Mouse (Mus musculus) liver, embryonic 11.5 days (tissue): ENCODE measurements around the gene Rab37. TPM values are rescaled to one million over a fixed set of nuclear protein-coding genes. Genes with fewer than 3 reads are reported as not detected.
A peak's percentile ranks its signal among the peaks of the same experiment; 100 is the strongest.

ENCODE experiments used
- ATAC-seq: fragments of 200-750 bp; cut with Nextera tagmentation; replicated peaks from 2 replicates; pipeline ENCODE4 v1.8.0; 2017; ENCODE audit warnings: moderate number of reproducible peaks, mild to moderate bottlenecking, moderate TSS enrichment, moderate library complexity; ENCODE audit not compliant: low FRiP score
- DNase-seq: peaks from one replicate; pipeline ENCODE4 v3.0.0-alpha.2; 2017; ENCODE audit warnings: low spot score
- H3K27ac ChIP-seq: fragments of 300-500 bp; sonication (generic); 2 replicates; pipeline ENCODE4 v1.5.1; 2014; ENCODE audit warnings: mild to moderate bottlenecking, low read depth, low read length, control low read depth
- H3K27me3 ChIP-seq: fragments of 300-500 bp; sonication (generic); replicated peaks from 2 replicates; pipeline ENCODE4 v1.6.1; 2014; ENCODE audit warnings: low read length, mixed read lengths; ENCODE audit not compliant: control insufficient read depth, insufficient read depth
- H3K36me3 ChIP-seq: fragments of 300-500 bp; sonication (generic); 2 replicates; pipeline ENCODE4 v1.6.1; 2014; ENCODE audit warnings: mild to moderate bottlenecking, low read length, moderate library complexity, mixed read lengths; ENCODE audit not compliant: control insufficient read depth, insufficient read depth
- H3K4me1 ChIP-seq: fragments of 300-500 bp; sonication (generic); replicated peaks from 2 replicates; pipeline ENCODE4 v1.6.1; 2014; ENCODE audit warnings: low read length, mixed read lengths; ENCODE audit not compliant: control insufficient read depth, insufficient read depth
- H3K4me2 ChIP-seq: fragments of 300-500 bp; sonication (generic); 2 replicates; pipeline ENCODE4 v1.6.1; 2014; ENCODE audit warnings: mild to moderate bottlenecking, control low read depth, moderate library complexity
- H3K4me3 ChIP-seq: fragments of 300-500 bp; sonication (generic); 2 replicates; pipeline ENCODE4 v1.5.1; 2014; ENCODE audit warnings: low read depth, low read length, control low read depth
- H3K9ac ChIP-seq: fragments of 300-500 bp; sonication (generic); 2 replicates; pipeline ENCODE4 v1.6.1; 2014; ENCODE audit warnings: low read depth, low read length, control low read depth
- H3K9me3 ChIP-seq: fragments of 300-500 bp; sonication (generic); 2 replicates; pipeline ENCODE4 v1.6.1; 2016; ENCODE audit warnings: low read length, inconsistent platforms, mixed read lengths; ENCODE audit not compliant: control insufficient read depth
- WGBS: fragments of 180-500 bp; shearing (Covaris S2); extraction: QIAGEN DNeasy Blood & Tissue Kit; methylation state at CpG from one replicate; pipeline ENCODE4 v1.1.7; 2014; 5-methylcytosine and 5-hydroxymethylcytosine counted together
- polyA plus RNA-seq: library from polyadenylated mRNA; unstranded; fragments of >200 nt; fragmentation: Nextera tagmentation; extraction: Ambion mirVana; gene quantifications from 2 replicates; pipeline ENCODE4 v1.2.1, GENCODE M21; 2014

Rab37 gene
- polyA plus RNA-seq, 1 experiment from 2014 or later: 6.3 TPM

DNA sequence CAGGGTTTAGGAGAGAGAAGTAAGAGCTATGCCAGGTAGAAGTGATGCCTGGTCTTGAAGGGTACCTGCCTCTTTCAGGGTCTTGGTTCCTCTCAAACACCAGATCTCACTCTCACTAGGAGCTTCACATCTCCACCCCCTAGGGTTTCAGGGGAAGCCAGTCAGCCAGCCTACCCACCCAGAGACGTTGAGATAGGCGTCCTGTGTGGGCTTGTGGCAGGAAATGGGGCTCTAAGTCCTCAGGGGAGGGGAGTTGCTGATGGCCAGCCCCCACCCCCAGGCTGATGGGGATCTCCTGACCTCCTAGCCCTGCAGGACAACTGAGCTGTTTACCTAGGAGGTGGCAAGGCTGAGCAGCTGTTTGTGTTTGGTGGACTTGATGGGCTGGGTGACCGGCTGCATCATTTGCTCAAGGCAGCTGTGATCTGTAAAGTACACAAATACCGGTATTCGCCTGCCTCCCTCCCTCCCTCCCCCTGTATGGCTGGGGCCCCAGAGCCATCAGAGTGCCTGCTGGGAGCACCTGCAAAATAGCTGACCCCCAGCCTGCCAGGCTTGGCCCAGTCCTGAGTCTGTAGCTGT is 63.9 kb downstream of the Rab37 start:
- DNase-seq (no peak), ATAC-seq (no peak)
- Histone ChIP-seq H3K4me1 (peaks cover 34% of the 10 kb centered on the region), H3K9me3 (no peaks in the 10 kb centered on the region), H3K4me3 (peak overlapping the region; percentile 42), H3K27ac (no peak overlapping the region), H3K36me3 (no peaks in the 10 kb centered on the region), H3K27me3 (0 out of 2 replicates have a peak, but pooled peaks cover 3% of the 10 kb centered on the region), H3K4me2 (peak overlapping the region; percentile 62), H3K9ac (no peak overlapping the region)
- WGBS: 4% methylated on average over 5 of the region's 5 CpGs

DNA sequence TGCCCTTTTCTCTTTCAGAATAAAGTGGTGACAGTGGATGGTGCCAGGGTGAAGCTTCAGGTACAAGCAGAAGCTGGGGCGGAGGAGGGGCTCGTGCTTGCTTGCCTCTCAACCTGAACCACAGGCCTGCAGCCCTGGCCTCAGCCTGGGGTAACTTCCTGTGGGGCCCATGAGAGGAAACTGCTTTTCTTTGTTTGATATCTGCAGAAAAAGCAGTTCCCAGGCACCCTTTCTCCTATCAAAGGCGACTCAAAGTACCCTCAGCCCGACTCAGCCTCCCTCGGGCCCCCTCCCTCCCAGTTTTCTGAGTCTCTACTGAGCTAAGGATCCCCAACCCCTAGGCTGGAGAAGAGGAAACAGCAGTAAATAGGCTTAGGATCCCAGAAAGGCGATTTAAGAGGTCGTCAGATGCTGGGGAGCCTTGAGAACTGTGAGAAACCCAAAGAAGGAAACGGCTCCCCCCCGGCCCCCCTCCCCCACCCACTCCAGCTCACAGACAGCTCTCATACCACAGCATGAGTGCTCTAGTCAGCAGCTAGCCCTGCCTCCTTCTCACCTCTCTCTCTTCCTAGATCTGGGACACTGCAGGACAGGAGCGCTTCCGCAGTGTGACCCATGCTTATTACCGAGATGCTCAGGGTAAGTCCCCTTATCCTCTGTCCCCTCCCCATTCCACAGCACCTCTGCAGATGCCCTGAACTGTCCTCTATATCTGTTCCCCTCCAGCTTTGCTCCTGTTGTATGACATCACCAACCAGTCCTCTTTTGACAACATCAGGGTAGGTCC is 66.9 kb downstream of the Rab37 start:
- Histone ChIP-seq H3K4me3 (no peak overlapping the region), H3K27me3 (no peaks in the 10 kb centered on the region), H3K9me3 (no peaks in the 10 kb centered on the region), H3K36me3 (no peaks in the 10 kb centered on the region), H3K27ac (peak overlapping the region; percentile 73), H3K4me1 (peaks cover 54% of the 10 kb centered on the region), H3K4me2 (peak overlapping the region; percentile 36), H3K9ac (peak overlapping the region; percentile 15; the same call in 1 of the 2 replicates)
- 13% methylated on average over 12 of the region's 12 CpGs for WGBS
- ATAC-seq: no peak; the same call in 1 of the 2 replicates
- peak; percentile 46 for DNase-seq

DNA sequence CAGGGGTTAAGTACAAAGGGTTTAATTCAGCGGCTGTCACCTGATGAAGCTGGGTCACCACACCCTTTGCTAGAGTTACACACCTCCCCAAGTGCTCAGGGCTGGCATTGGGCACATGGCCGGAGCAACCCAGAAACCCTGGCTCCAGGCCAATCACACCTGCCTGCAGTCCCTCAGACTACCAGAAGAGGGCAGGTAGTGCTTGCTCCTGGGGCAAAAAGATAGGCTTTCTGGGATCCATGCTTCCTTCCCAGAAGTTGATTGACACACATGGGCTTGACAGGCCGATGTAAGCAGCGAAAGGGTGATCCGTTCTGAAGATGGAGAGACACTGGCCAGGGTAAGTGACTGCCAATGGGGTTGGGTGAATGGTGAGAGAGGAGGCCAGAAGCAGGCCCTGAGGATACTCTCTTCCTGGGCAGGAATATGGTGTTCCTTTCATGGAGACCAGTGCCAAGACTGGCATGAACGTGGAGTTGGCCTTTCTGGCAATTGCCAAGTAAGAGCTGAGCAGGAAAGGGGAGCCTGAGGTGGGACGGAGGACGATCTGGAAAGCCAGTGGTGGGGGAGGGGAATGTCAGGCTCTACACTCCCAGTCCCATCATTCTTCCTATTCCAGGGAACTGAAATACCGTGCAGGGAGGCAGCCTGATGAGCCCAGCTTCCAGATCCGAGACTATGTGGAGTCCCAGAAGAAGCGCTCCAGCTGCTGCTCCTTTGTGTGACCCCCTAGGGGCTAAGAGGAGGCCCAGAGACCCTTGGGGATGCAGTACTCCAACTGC is 69.0 kb downstream of the Rab37 start:
- no peak for ATAC-seq
- Histone ChIP-seq H3K27ac (no peak overlapping the region), H3K4me2 (no peak overlapping the region), H3K36me3 (no peaks in the 10 kb centered on the region), H3K4me3 (no peak overlapping the region), H3K9me3 (no peaks in the 10 kb centered on the region), H3K27me3 (no peaks in the 10 kb centered on the region), H3K9ac (no peak overlapping the region), H3K4me1 (peaks cover 52% of the 10 kb centered on the region)
- 58% methylated on average over 11 of the region's 11 CpGs for WGBS
- no peak for DNase-seq

DNA sequence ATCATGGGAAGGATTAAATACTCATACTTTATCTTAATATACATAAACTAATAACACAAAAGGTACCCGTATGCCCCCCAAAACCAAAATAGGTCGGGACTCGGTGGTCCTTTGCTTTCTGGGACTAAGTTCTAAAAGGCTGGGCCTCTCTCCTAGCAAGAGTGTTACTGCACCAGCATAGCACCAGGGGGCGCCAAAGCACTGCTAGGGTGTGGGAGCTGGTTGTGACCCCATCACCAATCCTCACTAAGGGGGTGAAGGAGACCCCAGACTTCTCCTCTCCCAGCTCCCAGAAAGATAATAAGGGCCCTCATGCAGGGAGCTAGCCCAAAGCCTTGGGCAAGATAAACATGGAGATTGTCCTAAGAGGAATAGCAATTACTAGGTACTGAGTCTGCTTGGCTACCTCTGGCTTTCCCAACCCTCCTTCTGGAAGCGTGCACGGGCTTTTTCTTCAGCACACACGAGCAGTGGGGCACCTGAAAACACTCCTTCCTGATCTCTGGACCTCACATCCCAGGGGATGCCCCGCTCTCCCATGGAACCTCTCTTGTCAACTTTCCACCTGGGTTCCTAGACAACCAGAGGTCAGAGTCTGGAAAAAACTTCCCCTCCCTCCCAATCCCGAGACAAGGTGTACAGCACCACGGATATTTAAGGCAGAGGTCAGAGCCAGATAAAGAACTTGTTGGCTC is 69.8 kb downstream of the Rab37 start:
- DNase-seq (no peak), ATAC-seq (no peak)
- Histone ChIP-seq H3K9me3 (no peaks in the 10 kb centered on the region), H3K4me3 (no peak overlapping the region), H3K27me3 (no peaks in the 10 kb centered on the region), H3K4me2 (peak overlapping the region; percentile 12), H3K9ac (no peak overlapping the region), H3K4me1 (peaks cover 50% of the 10 kb centered on the region), H3K27ac (no peak overlapping the region), H3K36me3 (no peaks in the 10 kb centered on the region)
- WGBS: 30% methylated on average over 10 of the region's 10 CpGs

DNA sequence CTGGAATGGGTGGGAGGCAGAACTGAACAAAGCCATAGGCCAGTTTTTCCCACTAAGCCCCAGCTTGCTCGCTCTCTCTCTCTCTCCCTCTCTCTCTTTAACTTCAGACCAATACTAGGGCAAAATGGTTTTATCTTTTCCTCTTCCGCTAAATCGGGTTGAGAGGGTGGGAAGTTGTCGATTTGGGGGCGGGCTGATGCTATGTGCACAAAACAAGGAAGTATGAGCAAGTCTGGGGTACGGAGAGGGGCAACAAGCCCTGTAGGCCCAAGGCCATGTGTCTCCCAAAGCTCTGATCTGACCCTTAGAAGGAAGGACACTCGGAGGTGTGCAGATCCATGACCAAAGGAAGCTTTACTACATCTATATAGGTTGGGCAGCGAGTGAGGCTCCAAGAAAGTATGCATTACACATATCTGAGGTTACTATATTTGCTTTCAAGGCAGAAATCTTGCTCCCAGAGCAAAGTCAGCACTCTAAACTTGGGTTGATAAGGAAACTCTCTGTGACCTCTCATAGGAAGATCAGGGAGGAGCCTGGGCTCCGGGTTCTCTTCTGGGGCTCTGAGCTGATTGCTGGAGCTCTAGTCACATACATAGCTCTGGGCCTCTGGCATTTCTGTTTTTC is 70.5 kb downstream of the Rab37 start:
- Histone ChIP-seq H3K4me3 (no peak overlapping the region), H3K27me3 (no peaks in the 10 kb centered on the region), H3K27ac (peak overlapping the region; percentile 28), H3K4me1 (peaks cover 52% of the 10 kb centered on the region), H3K9ac (no peak overlapping the region), H3K4me2 (peak overlapping the region; percentile 93), H3K9me3 (no peaks in the 10 kb centered on the region), H3K36me3 (no peaks in the 10 kb centered on the region)
- WGBS: 34% methylated on average over 9 of the region's 9 CpGs
- no peak for DNase-seq
- no peak for ATAC-seq

DNA sequence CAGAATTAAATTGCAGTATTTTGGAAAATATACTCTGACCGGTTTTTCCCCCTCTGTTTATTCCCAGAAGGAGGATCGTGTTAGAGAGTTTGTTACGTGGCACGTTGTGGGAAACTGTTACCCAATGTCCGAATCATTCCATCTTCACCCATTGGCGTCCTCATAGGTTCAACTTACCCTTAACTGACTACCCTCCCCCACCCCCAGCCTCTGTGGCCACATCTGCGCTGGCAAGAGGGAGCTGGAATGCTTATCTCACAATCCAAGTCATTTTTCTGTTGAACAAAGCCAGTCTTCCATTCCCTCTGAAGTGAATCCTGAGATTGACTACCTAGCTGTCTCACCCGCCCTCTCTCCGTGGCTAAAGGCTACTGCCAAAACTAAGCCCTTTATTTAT is 71.0 kb downstream of the Rab37 start:
- DNase-seq (no peak), ATAC-seq (no peak)
- Histone ChIP-seq H3K9me3 (no peaks in the 10 kb centered on the region), H3K27ac (peak overlapping the region; percentile 40; the same call in 1 of the 2 replicates), H3K4me2 (peak overlapping the region; percentile 93), H3K9ac (peak overlapping the region; percentile 58; the same call in 1 of the 2 replicates), H3K4me1 (peaks cover 53% of the 10 kb centered on the region), H3K4me3 (peak overlapping the region; percentile 80), H3K36me3 (no peaks in the 10 kb centered on the region), H3K27me3 (no peaks in the 10 kb centered on the region)
- WGBS: 23% methylated on average over 9 of the region's 9 CpGs

DNA sequence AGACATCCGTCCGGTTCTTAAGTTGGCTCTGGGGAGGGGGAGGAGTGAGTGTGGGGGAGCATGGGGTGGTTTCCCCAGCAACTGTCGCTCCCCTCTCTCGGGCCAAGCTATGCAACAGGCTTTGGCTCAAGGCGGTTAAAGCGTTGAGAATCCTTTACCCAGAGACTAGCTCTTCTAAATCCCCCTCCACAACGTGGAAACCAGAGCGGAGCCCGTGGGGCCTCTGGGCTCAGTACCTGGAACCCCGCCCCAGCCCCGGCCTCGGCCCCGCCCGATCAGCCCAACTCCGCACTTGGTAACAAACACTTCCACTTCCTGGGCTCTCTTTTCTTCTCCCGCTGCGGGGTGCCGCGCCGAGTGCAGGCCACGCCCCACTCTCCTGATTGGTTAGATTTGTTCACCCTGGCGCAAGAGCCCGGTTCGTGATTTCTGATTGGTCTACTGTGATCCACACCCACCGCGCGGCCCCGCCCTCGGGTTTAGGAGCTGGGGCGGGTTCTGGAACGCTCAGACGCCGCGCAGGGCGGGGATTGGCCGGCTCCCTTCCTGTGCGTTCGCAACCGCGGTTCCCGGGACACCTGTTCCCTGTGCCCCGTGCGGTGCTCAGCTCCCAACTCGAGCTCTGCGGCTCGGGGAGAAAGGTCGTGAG is 71.7 kb downstream of the Rab37 start, which contains the start of gene Slc9a3r1:
Gene Slc9a3r1 (plus strand): TSS at position 510 of the 649 bp plus-strand sequence.
- DNase-seq (peak; percentile 99), ATAC-seq (peak; percentile 93)
- H3K9ac ChIP-seq: peak within 1 kb of the TSS; percentile 74
- H3K27ac ChIP-seq: peak within 1 kb of the TSS; percentile 72
- under 1% methylated on average over 47 of the region's 47 CpGs for WGBS
- no peaks in the 10 kb centered on the region for H3K27me3 ChIP-seq
- H3K4me2 ChIP-seq: peak within 1 kb of the TSS; percentile 93
- no peaks in the 10 kb centered on the region for H3K36me3 ChIP-seq
- no peaks in the 10 kb centered on the region for H3K9me3 ChIP-seq
- peaks cover 46% of the 10 kb centered on the region for H3K4me1 ChIP-seq
- peak within 1 kb of the TSS; percentile 80 for H3K4me3 ChIP-seq
